Mouse (Mus musculus) forebrain, embryonic 11.5 days (tissue): ENCODE results near the gene Zfp65. TPM values are rescaled to one million over a fixed set of nuclear protein-coding genes. Genes with fewer than 3 reads are reported as not detected.
"Not testable (repeated sequence)": the region's sequence is repeated elsewhere in the genome, so short reads cannot be mapped to it uniquely, and the experiment has no call there.

ENCODE experiments used
- ATAC-seq: fragments of 200-750 bp; cut with Nextera tagmentation; replicated peaks from 2 replicates; pipeline ENCODE4 v1.8.0; 2017; ENCODE audit warnings: moderate TSS enrichment; ENCODE audit not compliant: low FRiP score
- DNase-seq: peaks from one replicate; pipeline ENCODE4 v3.0.0-alpha.2; 2017; ENCODE audit warnings: low spot score
- H3K27ac ChIP-seq: fragments of 300-500 bp; sonication (generic); 2 replicates; pipeline ENCODE4 v1.5.1; 2014; ENCODE audit warnings: low read depth, low read length
- H3K27me3 ChIP-seq: fragments of 300-500 bp; sonication (generic); 2 replicates; pipeline ENCODE4 v1.6.1; 2014; ENCODE audit warnings: mild to moderate bottlenecking, low read length, mixed read lengths; ENCODE audit not compliant: control insufficient read depth, insufficient read depth
- H3K36me3 ChIP-seq: fragments of 300-500 bp; sonication (generic); 2 replicates; pipeline ENCODE4 v1.6.1; 2014; ENCODE audit warnings: mild to moderate bottlenecking, low read length, moderate library complexity, mixed read lengths; ENCODE audit not compliant: control insufficient read depth, insufficient read depth
- H3K4me1 ChIP-seq: fragments of 300-500 bp; sonication (generic); replicated peaks from 2 replicates; pipeline ENCODE4 v1.6.1; 2014; ENCODE audit warnings: low read length, mixed read lengths; ENCODE audit not compliant: control insufficient read depth, insufficient read depth
- H3K4me2 ChIP-seq: fragments of 300-500 bp; sonication (generic); 2 replicates; pipeline ENCODE4 v1.6.1; 2014; ENCODE audit warnings: low read depth, mild to moderate bottlenecking, low read length, moderate library complexity, mixed read lengths; ENCODE audit not compliant: severe bottlenecking
- H3K4me3 ChIP-seq: fragments of 300-500 bp; sonication (generic); 2 replicates; pipeline ENCODE4 v1.5.1; 2014; ENCODE audit warnings: low read depth, low read length
- H3K9ac ChIP-seq: fragments of 300-500 bp; sonication (generic); 2 replicates; pipeline ENCODE4 v1.6.1; 2014; ENCODE audit warnings: low read length
- H3K9me3 ChIP-seq: fragments of 300-500 bp; sonication (generic); 2 replicates; pipeline ENCODE4 v1.6.1; 2016; ENCODE audit warnings: low read length, mixed read lengths; ENCODE audit not compliant: control insufficient read depth
- WGBS: fragments of 180-500 bp; shearing (Covaris S2); extraction: QIAGEN DNeasy Blood & Tissue Kit; methylation state at CpG from one replicate; pipeline ENCODE4 v1.1.7; 2014; 5-methylcytosine and 5-hydroxymethylcytosine counted together
- polyA plus RNA-seq: library from polyadenylated mRNA; unstranded; fragments of >200 nt; fragmentation: Nextera tagmentation; extraction: Ambion mirVana; gene quantifications from 2 replicates; pipeline ENCODE4 v1.2.1, GENCODE M21; 2014

Zfp65 gene
- polyA plus RNA-seq, 1 experiment from 2014 or later = 4.9 TPM

GRCm38 (mm10) chr13:67729441-67729840 is 468 bp upstream of the Zfp65 start:
- H3K4me3 ChIP-seq = peak overlapping the region; percentile 55
- H3K4me2 ChIP-seq = peak overlapping the region; percentile 43
- DNase-seq, H3K9me3 ChIP-seq, H3K27me3 ChIP-seq, H3K4me1 ChIP-seq, H3K27ac ChIP-seq, H3K36me3 ChIP-seq: not testable (repeated sequence)
- 48% methylated on average over 4 of the region's 4 CpGs for WGBS
- ATAC-seq = peak; percentile 51
- peak overlapping the region; percentile 60 for H3K9ac ChIP-seq

DNA sequence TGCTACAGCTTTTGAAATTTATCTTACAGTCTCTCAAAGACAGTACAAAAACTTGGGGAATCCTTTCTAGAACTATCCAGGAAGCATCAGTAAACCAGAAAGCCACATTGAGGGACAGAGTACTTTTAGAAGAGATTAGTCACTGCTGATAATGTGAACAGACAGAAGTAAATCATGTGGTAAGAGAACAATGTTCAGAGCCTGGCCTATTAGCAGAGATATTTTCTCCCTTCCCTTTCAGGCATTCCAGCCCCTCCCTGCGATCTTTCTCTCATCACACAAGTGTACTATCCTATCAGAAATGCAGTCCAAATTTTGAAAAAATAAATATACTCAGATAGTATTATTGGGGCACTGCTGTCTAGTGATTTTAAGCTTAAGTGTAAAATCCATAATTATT is 867 bp downstream of the Zfp65 start:
- DNase-seq (no peak), ATAC-seq (no peak)
- H3K4me3 ChIP-seq = peak overlapping the region; percentile 55; the same call in 1 of the 2 replicates
- no peaks in the 10 kb centered on the region for H3K36me3 ChIP-seq
- H3K4me2 ChIP-seq = peak overlapping the region; percentile 43
- peak overlapping the region; percentile 60; the same call in 1 of the 2 replicates for H3K9ac ChIP-seq
- H3K4me1 ChIP-seq = no peaks in the 10 kb centered on the region
- no peaks in the 10 kb centered on the region for H3K9me3 ChIP-seq
- 78% methylated on average over 1 of the region's 1 CpGs for WGBS
- H3K27ac ChIP-seq = no peak overlapping the region
- no peaks in the 10 kb centered on the region for H3K27me3 ChIP-seq

DNA sequence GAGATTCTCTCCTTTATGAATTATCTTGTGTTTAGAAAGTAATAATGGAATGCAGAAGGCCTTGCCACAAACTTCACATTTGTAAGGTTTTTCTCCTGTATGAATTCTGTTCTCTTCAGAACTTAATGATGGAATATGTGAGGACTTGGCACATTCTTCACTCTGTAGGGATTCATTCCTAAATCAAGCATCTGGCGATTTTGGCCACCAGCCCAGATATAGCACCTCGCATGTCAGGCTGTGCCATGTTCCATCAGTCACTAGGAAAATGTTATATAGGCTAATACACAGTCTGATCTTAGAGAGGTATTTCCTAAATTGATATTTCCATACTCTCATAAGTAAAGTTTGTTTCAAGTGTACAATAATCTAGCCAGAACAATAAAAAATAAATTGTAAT is 3.6 kb downstream of the Zfp65 start:
- not testable (repeated sequence) for ATAC-seq, H3K9me3 ChIP-seq, H3K36me3 ChIP-seq, H3K4me2 ChIP-seq, H3K9ac ChIP-seq, H3K4me3 ChIP-seq, H3K4me1 ChIP-seq, H3K27me3 ChIP-seq, H3K27ac ChIP-seq, DNase-seq
- WGBS = 92% methylated on average over 2 of the region's 2 CpGs

DNA sequence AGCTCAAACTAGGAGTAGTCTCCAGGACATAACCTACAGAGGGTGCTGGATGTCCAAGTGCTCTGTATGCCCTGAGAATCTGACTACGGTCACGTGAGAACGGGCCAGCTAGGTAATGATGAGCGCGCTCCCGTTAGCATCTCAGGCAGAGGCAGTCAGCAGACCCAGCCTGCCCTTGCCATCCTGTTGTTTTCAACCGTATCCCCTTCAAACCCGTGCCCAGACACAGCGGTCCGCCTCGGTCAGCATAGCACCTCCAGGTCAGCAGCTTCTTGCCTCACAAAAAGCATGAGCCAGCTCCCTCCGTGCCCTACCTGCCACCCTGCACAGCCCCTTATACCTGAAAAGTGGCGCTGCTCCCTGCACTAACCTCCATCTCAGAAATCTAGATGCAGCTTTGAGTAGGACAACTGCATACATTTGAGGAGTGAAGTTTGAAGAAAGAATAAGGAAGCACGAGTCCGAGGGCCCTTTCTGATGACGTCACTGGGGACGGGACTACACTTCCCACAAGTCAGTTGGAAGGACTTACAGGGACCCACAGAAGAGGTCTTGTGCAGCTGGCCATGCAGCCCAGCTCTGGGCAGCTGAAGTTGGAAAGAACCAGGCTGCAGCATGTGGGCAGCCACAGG is 5.0 kb downstream of the Zfp65 start:
- no peaks in the 10 kb centered on the region for H3K4me1 ChIP-seq
- H3K27me3 ChIP-seq = no peaks in the 10 kb centered on the region
- no peaks in the 10 kb centered on the region for H3K36me3 ChIP-seq
- peak overlapping the region; percentile 56 for H3K4me3 ChIP-seq
- DNase-seq = peak; percentile 89
- H3K27ac ChIP-seq = no peak overlapping the region
- 1% methylated on average over 17 of the region's 17 CpGs for WGBS
- peak; percentile 95 for ATAC-seq
- peak overlapping the region; percentile 68 for H3K9ac ChIP-seq
- H3K9me3 ChIP-seq = no peaks in the 10 kb centered on the region
- H3K4me2 ChIP-seq = peak overlapping the region; percentile 54

- H3K4me2 ChIP-seq = no peak within 1 kb of the TSS
- H3K4me3 ChIP-seq = no peak within 1 kb of the TSS
- no peaks in the 10 kb centered on the region for H3K36me3 ChIP-seq
- DNase-seq = no peak
- 85% methylated on average over 4 of the region's 4 CpGs for WGBS
- no peak within 1 kb of the TSS for H3K27ac ChIP-seq
- no peaks in the 10 kb centered on the region for H3K27me3 ChIP-seq
- H3K9ac ChIP-seq = no peak within 1 kb of the TSS
- H3K4me1 ChIP-seq = no peaks in the 10 kb centered on the region
- ATAC-seq = no peak
- H3K9me3 ChIP-seq = no peaks in the 10 kb centered on the region
Observed at GRCm38 (mm10) chr13:67686971-67687370, 42.0 kb downstream of the Zfp65 start, which contains the start of gene Zfp738. Zfp738 (minus strand) TSS chr13:67687071.

- peak overlapping the region; percentile 60; the same call in 1 of the 2 replicates for H3K4me2 ChIP-seq
- H3K9me3 ChIP-seq, H3K27ac ChIP-seq, H3K36me3 ChIP-seq, H3K4me1 ChIP-seq, DNase-seq, H3K27me3 ChIP-seq: not testable (repeated sequence)
- peak overlapping the region; percentile 68; the same call in 1 of the 2 replicates for H3K9ac ChIP-seq
- peak overlapping the region; percentile 61 for H3K4me3 ChIP-seq
- ATAC-seq = peak; percentile 48; the same call in 1 of the 2 replicates
- WGBS = 84% methylated on average over 2 of the region's 2 CpGs
Observed at GRCm38 (mm10) chr13:67683841-67684240, 45.1 kb downstream of the Zfp65 start.

GRCm38 (mm10) chr13:67682959-67683735 is 45.8 kb downstream of the Zfp65 start:
- peak overlapping the region; percentile 60 for H3K4me2 ChIP-seq
- not testable (repeated sequence) for H3K27me3 ChIP-seq, H3K4me1 ChIP-seq, H3K9me3 ChIP-seq, H3K36me3 ChIP-seq, H3K27ac ChIP-seq
- peak overlapping the region; percentile 61 for H3K4me3 ChIP-seq
- H3K9ac ChIP-seq = peak overlapping the region; percentile 68
- ATAC-seq (peak; percentile 100), DNase-seq (peak; percentile 77)
- WGBS = 11% methylated on average over 16 of the region's 16 CpGs

GRCm38 (mm10) chr13:67674902-67675301 is 54.1 kb downstream of the Zfp65 start:
- Histone ChIP-seq H3K9me3 (no peaks in the 10 kb centered on the region), H3K36me3 (no peaks in the 10 kb centered on the region), H3K4me1 (no peaks in the 10 kb centered on the region), H3K4me2 (no peak overlapping the region), H3K4me3 (no peak overlapping the region), H3K27me3 (no peaks in the 10 kb centered on the region), H3K9ac (no peak overlapping the region), H3K27ac (no peak overlapping the region)
- DNase-seq (no peak), ATAC-seq (no peak)
- WGBS = 93% methylated on average over 2 of the region's 2 CpGs
